Mouse (Mus musculus) c-Kit-positive CD71-positive TER-119-positive erythroid progenitor cells, embryonic 14.5 days (primary cell): ENCODE results near the gene Hpcal1.
"Not testable (repeated sequence)": the region's sequence is repeated elsewhere in the genome, so short reads cannot be mapped to it uniquely, and the experiment has no call there.

Source experiments
- DNase-seq: peaks from one replicate; pipeline ENCODE4 v3.0.0-alpha.2; 2013; ENCODE audit warnings: low spot score

Hpcal1 gene

GRCm38 (mm10) chr12:17789486-17789885 is 98.8 kb downstream of the Hpcal1 start:
- no peak for DNase-seq

- no peak for DNase-seq
These were observed 100.5 kb downstream of the Hpcal1 start for GRCm38 (mm10) chr12:17791111-17791510.

DNA sequence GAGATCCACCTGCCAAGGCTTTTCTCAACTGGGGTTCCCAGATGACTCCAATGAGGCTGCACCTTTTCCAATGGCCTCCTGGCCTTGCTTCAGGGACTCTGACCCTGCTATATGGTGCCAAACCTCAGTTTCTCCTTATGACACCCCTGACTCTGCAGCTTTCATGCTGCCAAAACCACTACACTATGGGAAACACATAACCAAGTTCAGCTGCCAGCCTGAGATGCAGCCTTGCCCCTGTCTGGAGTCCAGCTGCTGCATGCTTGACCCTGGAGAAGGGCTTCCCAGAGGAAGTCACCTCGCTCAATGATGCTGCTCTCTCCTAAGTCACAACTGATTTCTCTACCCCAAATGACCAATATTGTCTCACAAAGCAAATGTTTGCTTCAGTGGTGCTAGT is 102.1 kb downstream of the Hpcal1 start:
- DNase-seq: no peak

DNA sequence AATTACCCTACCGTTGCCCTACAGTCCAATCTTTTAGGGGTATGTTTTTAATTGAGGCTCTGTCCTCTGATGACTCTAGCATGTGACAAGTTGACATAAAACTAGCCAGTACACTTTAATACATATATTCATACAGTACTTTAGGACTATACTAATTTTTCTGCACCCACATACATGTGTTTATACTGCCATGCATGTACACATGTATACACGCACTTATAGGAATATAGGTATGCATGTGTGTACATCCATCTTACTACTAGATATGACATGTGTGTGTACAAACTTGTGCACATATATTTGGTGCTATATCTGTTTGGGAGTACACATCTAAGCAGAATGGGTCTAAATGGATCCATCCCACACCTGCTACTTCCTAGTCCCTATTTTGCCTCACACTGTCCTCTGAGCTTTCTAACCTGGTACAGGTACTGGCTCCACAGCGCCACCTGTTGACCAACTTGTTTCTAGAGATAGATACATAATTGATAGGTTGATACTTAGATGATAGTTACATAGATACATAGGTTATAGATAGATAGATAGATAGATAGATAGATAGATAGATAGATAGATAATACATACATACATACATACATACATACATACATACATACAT is 105.1 kb downstream of the Hpcal1 start:
- peak; percentile 13 for DNase-seq

- not testable (repeated sequence) for DNase-seq
These were observed 107.6 kb downstream of the Hpcal1 start for GRCm38 (mm10) chr12:17798261-17798660.

GRCm38 (mm10) chr12:17808542-17808941 is 117.9 kb downstream of the Hpcal1 start:
- DNase-seq: peak; percentile 20

GRCm38 (mm10) chr12:17835279-17835678 is 144.6 kb downstream of the Hpcal1 start:
- DNase-seq: not testable (repeated sequence)
